Mouse (Mus musculus) ovary, adult 18-20 months (tissue): ENCODE data around the gene 9930021J03Rik.
A peak's percentile ranks its signal among the peaks of the same experiment; 100 is the strongest.

ENCODE experiments used
- DNase-seq: peaks from one replicate; pipeline ENCODE4 v3.0.0; 2022; ENCODE audit warnings: low spot score, mixed read lengths

The 9930021J03Rik gene

DNA sequence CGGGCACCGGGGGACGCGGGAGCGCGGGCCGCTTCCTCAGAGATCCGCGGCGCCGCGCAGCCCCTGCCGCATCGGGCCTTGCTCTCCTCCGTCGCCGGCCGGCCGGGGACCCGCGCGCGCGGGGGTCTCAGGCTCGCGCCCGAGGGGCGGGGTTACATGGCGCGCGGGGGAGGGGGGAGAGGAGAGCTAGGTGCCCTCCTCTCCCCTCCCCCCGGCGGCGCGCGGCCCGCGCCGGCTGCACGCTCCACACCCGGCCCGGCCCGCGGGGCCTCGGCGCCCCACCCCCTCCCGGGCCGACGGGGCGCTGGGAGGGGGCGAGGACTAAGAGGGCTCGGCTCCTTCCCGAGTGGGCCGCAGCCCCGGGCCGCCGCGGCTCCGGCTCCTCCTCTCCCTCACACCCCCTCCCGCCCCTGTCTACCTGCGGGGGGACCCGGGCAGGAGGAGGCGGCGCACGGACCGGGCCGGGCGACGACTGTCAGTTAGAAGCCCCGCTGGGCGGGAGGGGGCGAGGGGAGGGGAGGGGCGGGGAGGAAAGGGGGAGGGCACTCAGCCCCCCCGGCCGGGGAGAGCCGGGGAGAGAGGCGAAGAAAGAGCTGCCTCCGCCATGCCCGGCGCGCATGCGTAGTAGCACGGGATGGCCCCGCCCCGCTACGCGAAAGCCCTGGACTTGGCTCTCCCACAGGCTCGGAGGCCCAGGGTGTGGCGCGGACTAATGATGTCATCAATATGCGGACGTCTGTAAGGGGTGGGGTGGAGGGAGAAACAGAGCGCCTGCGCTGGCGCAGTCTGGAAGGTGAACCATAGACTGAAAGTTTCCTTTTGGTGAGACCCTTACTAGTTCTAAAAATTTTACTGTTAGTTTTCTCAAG, at the start of gene 9930021J03Rik:
9930021J03Rik (minus strand) TSS at position 73 of the 869 bp plus-strand sequence.
- peak; percentile 97 for DNase-seq

DNA sequence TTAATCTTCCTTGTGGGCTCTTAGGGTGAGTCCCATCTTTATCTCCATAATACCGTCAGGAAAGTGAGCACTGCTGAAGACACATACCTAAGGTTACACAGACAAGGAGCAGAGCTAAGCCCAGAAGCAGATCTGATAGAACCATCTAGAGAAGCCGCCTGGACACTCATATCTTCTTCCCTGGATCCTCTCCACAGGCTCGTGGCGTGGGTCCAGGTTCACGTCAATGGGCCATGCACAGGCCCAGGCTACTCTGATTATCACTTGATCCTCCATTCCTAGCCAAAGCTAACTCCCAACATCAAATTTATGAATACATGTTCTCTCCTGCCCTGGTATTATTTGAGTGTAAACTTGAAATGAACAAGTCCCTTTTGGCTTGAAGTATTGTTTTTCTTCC, 47.9 kb upstream of the 9930021J03Rik start:
- no peak for DNase-seq

DNA sequence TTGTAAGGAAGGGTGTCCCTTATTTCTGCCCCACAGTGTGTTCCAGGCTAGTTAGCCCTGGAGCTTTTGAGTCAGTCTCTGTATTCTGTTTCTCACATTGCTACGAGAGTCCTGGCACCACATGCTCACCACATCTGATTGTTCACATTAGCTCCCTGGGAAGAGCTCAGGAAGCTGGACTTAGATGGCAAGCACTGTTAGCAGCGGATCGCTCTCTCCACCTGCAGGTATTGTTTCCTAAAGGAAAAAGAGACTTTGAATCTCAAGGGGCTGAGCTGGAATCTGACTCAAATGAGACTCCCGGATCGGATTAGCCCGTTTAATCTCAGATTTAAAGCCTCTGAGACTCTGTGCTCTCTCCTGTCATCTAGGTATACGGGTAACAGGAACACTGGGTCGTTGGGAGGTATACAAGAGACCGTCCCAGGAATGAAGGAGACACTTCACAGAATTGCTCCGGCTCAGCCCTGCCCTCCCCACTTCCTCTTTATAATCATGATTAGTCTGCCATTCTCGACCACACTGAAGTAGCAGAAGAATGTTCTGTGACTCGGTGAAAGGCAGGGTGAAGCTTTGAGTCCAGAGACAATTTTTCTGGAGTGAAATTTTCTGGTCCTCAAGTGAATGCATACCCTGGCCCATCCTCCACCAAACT, 45.4 kb upstream of the 9930021J03Rik start:
- DNase-seq: no peak

DNA sequence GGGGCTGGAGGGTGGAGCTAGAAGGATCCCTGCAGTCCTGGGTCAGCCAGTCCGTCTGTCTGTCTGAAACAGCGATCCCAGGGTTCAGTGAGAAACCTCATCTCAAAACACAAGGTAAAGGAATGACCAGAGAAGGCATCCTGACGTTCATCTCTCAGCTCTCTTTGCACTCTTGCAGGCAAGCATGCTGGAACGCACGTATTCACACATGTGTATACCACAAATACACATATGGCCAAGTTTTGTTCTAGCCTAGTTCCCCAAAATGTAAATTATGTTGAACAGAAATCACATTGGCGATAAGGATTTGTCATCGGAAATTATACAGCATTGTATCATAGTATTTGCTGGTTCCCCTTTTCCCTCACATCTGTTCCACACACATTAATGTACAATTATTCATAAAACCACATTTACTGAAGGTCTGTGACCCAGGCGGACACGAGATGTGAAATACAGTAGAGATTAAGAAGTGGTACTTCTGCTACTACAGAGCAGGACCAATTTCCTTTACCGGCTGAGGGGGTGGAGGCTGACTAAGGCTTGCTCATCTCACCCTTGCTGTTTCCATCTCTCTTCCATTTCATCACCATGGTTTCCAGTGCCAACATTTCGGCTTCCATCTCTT, 44.2 kb upstream of the 9930021J03Rik start:
- no peak for DNase-seq

DNA sequence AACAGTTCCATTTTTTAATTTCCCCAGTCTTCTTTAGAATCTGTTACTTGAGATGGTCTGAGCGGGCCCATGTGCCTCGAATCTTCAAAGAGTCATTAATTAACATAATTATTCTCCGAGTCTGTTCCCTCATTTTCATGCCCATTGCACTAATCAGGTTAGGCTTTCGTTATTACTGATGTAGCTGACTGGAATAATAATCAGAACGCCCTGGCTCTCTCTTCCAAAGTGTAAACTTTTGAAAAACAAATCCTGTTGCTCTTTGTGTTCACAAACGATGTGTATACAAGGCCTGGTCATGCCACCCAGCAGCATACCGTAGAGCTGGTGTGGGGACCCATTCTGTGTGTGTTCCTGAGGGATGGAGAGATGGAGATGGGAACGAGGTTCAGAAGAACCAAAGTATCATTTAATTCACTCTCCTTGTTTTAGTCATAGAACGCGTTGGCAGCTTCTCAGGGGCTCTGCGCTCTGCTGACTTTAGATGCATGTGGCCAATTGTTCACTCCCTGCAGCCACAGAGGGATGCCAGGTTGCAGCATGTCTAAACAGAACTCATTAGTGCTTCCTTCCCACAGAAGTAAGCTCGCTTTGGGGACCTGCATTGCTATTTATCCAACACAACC, 38.4 kb upstream of the 9930021J03Rik start:
- no peak for DNase-seq

DNA sequence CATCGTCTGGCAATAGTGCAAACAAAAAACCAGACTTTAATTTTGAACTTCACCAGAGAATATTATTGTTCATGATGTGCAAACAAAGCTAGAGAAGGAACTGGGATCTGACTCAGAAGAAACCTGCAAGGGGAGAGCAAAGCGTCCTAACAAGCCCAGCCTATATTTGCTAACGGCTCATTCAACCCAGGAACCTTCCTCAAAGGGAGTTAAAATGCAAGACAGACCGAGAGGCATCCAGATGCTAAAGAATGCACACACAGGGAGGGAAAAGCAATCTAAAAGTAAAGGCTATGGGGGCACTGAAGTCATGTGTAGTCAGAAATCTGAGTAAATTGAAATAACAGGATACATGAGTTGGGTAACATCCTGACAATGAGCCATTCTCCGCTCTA, 37.8 kb upstream of the 9930021J03Rik start:
- DNase-seq: no peak

DNA sequence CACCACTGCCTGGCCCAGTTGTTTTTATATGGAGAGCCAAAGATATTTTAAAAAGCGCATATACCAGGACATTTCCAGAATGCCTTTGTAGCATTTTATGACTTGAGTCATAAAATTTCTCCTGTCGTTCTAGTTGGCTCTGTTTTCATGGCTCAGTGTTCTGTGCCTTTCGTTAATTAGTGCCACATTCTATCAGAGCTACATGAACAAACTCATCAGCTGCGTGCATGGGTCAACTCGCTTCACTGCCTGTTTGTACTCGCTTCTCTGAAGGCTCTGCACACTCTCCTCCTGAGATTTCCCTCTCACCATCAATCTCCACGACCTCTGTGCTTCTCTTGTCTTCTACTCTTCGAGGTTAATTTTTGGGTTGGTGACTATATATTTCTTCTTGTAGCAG, 37.2 kb upstream of the 9930021J03Rik start:
- no peak for DNase-seq

DNA sequence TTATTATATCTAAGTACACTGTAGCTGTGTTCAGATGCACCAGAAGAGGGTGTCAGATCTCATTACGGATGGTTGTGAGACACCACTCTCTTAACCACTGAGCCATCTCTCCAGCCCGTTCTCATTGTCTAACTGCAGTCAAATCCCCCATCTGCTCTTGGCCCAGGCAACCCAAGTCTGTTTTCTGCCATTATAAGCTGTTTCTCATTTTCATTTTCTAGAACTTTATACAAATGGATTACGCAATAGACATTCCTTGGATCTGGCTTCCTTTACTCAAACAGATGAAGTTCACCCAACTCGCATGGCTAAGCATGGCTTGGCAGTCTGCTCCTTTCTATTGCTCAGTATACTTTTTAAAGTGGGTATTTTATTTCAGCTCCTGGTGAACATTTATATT, 34.9 kb upstream of the 9930021J03Rik start:
- DNase-seq: no peak

DNA sequence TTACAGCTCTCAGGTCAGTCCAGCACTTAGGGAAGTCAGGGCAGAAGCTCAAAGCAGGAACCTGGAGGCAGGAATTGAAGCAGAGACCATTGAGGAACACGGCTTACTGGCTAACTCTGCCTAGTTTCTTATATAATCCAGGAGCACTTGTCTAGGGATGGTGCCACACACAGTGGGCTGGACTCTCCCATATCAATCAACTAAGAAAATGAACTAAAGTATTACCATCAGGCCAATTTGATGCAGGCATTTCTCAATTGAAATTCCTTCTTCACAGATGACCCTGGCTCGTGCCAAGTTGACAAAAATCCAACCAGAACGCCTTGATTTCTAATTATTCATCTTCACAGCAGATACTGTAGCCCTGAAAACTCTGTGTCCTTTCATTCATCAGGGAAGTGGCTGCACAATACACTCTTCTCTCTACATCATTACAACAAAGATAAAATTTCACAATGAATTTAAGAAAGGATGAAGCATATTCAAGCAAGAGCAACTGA, 32.9 kb upstream of the 9930021J03Rik start:
- DNase-seq: no peak

DNA sequence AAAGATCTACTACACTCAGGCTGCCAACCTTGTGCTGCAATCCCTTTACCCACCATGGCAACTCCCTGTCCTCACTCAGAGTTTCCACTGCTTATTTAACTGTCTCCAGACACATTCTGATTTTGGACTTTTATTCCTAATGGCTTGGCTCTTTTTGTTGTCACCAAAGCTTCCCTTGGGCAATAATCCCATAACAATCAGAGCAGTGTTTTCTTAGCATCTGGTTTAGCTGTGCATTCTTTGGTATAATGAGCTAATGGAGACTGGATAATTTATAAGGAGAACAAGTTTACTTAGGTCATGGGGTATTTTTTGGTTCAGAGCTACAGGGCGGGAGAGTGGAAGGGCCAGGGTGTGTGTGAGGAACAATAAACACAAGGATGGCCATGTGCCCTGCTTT, 32.4 kb upstream of the 9930021J03Rik start:
- no peak for DNase-seq

DNA sequence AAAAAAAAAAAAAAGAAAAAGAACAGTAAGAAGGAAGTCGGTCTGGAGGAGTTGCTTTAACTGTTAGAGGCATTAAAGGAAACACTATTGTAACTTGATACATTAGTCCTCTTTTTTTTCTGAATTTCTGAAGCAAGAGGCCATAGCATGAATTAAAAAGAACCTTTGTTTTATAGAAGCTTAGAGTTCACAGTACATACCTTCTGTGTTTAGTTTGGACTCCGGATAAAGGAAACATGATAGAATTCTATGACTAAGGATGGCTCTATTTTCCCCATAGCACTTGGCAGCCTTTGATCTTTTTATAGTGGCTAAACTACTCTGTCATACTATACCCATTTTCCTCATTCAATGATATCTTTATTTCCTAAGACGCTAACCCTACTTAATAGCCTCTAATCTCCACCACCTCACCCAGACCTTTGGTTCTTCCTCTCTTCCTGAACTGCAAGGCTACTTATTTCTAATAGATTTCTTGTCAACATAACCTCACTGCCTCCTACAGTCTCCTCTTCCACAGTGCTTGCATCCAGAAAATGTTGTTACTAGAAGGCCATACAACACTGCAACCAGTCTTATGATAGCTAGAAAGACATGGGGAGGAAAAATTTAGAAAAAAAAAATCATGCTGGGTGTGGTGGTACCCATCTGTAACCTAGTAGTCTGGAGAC, 29.7 kb upstream of the 9930021J03Rik start:
- no peak for DNase-seq

DNA sequence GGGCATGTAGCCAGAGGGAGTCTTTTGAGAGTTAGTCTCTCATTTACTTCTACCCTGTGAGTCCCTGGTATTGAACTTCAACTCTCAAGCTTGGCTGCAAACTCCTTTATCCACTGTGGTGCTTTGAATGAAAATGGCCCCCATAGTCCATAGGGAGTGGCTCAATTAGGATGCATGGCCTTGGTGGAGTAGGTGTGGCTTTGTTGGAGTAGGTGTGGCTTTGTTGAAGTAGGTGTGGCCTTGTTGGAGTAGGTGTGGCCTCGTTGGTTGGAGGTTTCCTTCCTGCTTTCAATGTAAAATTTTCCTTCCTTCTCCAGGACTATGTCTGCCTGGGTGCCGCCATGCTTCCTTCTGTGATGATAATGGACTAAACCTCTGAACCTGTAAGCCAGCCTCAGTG, 25.1 kb upstream of the 9930021J03Rik start:
- no peak for DNase-seq

DNA sequence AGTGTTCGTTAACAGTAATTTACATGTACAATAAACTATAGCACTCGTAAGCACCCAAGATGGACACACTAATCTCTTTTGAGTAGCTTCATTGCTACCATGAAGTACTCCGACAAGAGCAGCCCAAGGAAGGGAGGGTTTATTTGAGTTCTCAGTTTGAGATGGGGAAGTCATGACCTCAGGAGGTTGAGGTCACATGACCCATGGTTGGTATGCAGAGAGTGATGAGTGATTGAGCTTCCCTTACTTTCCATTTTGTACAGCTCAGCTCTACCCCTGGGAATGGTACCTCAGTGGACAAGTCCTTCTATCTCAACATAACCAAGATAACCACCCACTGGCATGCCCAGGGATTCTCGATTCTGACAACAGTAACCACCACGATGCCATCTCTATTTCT, 22.8 kb upstream of the 9930021J03Rik start:
- no peak for DNase-seq

DNA sequence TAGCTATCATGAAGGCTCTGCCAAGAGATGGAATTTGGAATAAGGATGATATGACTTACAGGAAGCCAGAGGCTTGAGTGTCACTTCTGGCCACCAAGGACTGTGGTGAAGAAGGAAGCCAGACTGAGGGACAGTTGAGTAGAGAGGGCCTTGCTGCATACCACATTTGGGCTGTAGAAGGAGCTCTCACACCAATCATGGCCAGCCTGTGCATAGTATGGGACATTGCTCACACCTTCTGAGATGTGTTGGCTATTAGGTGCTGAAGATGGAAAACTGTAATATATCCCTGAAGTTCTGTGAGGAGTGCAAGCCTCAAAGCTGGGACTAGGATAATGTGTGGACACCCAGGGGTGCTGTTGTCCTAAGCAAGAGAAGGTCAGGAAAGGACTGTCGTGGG, 20.9 kb upstream of the 9930021J03Rik start:
- no peak for DNase-seq

DNA sequence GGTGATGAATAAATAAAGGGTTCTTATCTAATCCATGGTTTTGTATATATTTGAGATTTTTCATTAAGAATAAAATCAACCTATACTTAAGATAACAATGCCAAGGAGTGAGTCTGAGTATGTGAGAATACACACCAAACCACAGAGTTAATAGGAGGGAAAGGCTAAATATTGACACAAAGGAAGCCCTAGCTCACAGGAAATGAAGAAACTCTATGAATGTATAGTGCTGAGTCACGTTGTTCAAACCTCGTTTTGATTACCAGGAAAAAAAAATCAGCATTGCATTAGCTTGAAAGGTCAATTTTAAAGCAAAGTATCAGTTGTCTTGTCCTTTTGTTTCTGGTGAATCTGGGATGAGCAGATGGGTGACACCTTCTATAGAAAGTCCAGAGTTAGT, 19.2 kb upstream of the 9930021J03Rik start:
- no peak for DNase-seq

DNA sequence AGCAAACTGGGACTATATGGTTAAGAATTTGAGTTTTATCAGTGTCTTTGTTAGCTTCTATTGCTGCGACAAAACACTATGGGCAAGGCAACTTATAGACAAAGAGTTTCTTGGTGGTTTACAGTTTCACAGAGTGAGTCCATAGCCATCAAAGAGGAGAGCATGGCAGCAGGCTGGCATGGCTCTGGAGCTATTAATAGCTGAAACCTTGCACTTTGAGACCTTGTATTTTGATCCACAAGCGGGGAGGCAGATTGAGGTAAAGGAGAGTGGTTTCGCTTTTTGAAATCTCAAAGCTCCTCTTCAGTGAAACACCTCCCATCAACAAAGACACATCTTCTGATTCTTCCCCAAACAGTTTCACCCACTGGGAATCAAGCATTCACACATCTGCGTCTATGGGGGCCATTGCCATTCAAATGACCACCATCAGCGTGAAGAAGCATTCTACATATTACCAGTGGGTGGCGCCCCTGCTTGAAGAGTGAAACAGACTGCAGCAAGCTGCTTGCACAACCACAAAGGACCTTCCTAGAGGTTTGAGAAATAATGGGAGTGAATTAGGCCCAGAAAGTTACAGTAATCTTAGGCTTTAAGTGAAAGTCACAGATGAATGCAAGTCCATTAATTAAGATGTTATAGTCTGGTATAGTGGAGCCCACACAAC, 18.4 kb upstream of the 9930021J03Rik start:
- DNase-seq: no peak

DNA sequence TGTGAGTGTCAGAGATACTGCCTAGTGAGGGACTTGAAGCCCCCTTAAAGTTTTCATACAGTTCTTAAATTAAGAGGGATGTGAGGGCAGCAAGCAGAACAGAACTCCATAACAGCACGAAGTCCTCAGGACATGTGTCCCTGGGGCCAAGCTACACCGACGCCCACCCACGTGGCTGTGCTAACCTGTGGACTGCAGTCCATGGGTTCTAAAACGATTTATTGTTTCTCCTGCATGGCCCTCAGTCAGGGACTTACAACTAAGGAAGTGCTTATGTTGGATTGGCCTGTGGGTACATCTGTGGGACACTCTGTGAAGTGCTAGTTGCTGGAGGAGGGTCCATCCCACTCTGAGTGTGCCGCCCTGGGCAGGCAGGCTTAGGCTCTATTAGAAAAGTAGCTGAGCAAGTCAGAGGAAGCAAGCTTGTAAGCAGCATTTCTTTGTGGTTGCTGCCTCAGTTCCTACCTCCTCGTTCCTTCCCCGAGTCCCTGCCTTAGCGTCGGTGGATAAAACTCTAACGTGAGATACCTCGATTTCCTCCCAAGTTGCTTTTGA, 17.7 kb upstream of the 9930021J03Rik start:
- DNase-seq: no peak

DNA sequence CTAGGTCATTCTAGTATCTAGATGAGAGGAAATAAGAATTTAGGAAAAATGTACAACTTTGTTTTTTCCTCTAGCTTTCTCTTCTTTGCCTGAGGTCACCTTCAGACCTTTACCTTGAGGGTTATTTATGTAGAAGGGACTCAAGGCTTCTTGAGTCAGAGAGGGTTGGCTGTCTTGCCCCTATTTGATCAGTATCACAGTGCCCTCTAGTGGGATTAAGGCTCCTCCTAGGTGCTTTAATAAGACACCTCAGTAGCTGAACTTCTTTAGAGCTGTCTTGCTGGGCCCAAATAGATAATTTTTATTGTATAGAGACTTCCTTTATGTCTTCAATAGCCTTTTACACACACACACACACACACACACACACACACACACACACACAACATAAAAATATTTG, 15.2 kb upstream of the 9930021J03Rik start:
- DNase-seq: no peak

DNA sequence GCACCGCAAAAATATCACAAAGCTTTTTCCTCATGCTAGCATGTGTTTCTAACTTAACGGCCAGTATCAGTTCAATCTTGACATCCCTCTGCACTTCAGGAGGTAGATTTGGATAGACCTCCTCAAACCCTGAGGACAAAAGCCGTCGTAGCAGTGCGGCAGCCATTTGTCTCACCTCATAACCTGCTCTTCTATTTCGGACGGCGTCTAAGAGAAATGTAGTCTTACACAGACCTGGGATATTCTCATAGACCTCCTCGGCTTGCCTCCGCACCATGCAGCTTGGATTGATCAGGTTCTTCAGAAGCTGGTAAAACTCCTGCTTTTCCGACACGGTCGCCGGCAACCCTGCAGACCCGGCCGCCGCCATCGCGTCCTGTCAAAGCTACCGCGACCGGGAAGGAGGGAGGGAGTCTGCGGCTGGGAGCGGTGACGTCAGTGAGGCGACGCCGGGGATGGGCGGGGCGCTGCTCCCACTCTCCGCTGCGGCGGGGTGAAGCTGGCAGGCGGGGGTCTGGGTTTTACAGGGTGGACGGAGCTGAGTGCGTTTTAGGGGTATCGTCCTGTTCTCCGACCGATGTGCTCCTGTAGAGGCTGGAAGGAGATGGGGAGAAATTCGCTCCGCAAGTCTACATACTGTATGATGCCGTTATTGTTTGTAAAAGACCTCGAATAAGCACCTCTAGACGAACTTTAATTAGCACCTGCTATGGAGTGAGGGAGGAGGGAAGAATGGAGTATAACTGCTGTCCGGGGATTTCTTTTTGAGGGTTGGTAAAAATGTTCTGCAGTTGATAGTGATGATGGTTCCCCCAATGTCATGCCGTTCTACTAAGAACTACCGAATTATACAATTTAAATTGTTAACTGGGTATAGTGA, 7.0 kb upstream of the 9930021J03Rik start, which contains the start of gene Ranbp6:
Ranbp6 (minus strand) TSS at position 394 of the 880 bp plus-strand sequence.
- peak; percentile 81 for DNase-seq

DNA sequence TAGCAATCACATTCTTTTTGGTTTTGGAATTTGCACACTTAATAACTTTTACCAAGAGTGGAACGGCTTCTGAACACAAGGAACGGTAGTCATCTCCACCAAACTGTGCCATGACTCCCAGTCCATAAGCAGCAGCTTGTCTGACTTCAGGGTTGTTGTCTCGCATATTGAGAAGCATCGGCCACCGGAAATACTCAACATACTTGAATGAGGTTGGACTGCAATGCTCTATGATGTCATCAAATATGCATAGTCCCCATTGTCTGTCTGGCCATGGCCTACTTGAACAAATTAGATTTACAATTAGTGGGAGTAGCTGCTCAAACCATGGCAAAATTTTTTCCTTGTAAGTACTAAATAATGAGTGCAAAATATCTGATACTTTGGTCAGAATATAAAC, 4.2 kb upstream of the 9930021J03Rik start:
- DNase-seq: no peak
